Mouse (Mus musculus): Measurements from ENCODE around the gene Nptx1.

GRCm38 (mm10) chr11:119589242-119589641 lies 41.7 kb upstream of the Nptx1 start:
- TF ChIP-seq POLR2A (IDR thresholded peaks at IDR 0.05; ENCODE audit: insufficient read length, low read depth), result no peak
- TF ChIP-seq CEBPB (IDR thresholded peaks at IDR 0.05; ENCODE audit: insufficient read depth, poor library complexity, severe bottlenecking), result no peak
- no peak for TF ChIP-seq TCF3 (IDR thresholded peaks at IDR 0.05; ENCODE audit: insufficient read length, low read depth)
- TF ChIP-seq USF1 (IDR thresholded peaks at IDR 0.05; ENCODE audit: low read depth), result no peak
- no peak for TF ChIP-seq POLR2AphosphoS2 (IDR thresholded peaks at IDR 0.05; ENCODE audit: insufficient read length, low read depth)
- TF ChIP-seq E2F4 (IDR thresholded peaks at IDR 0.05; ENCODE audit: insufficient read depth), result no peak
- TF ChIP-seq MAX (IDR thresholded peaks at IDR 0.05; ENCODE audit: low read depth), result no peak
- no peak for TF ChIP-seq MYOD1 (IDR thresholded peaks at IDR 0.05; ENCODE audit: control insufficient read depth in 1 of 3, insufficient read length in 2 of 3, low read depth in 2 of 3)
- no peak for TF ChIP-seq TCF12 (IDR thresholded peaks at IDR 0.05; ENCODE audit: insufficient read depth, poor library complexity, severe bottlenecking)
- TF ChIP-seq MYOG (IDR thresholded peaks at IDR 0.05; ENCODE audit: control insufficient read depth in 1 of 3, insufficient read depth in 1 of 3, insufficient read length in 2 of 3, low read depth in 2 of 3), result peak in 1 of 3 experiments; percentile 40
- no peak for TF ChIP-seq SRF (IDR thresholded peaks at IDR 0.05; ENCODE audit: control insufficient read depth, insufficient read length, low read depth)

All from myocyte (in vitro differentiated cells).